In the genomic region with DNA sequence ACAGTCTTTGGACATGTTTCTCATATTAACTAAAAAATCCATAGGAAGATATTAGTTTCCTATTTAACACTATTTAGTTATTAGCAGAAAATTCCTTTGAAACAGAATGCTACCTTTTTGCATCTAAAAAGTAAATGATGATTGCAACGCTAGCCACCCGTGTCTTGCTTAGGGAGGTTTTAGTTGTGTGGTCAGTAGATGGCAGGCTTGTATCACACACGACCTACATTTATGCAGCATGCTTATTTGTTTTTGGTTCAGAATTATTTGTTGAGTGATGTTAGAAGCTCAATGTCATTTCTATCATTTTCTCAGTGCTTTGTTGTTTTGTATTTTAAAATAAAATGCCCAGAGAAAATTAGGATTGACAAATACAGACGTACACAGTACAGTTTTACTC, we compare ENCODE assay signal across 10 mouse cellular contexts.
DNase-seq lines count a peak whose midpoint lies in the region; ATAC-seq lines count a peak whose summit lies in the region.
"Had no signal": no experiment of that assay in that cellular context is flagged by ENCODE, and none has a peak within 500 bp of the region (broad histone marks: within the 10 kb centered on the region; RNA-seq: fewer than 3 reads in every experiment).

No protein-coding gene starts in this region.

- H3K27ac ChIP-seq in forebrain, embryonic 14.5 days (ENCODE audit: low read depth, low read length) = no peak overlapping the region

- peak; percentile 67; the same call in 1 of the 2 replicates for ATAC-seq in forebrain, embryonic 14.5 days

- WGBS in forebrain, embryonic 14.5 days = 44% methylated on average over 4 of the region's 4 CpGs

- DNase-seq in heart, postnatal 4 days = peak; percentile 7
- no peak for DNase-seq in heart, adult 11 months
- peak; percentile 13 to 16 for DNase-seq in right cerebral cortex, adult 2 months (ENCODE audit: low spot score in 2 of 2)
- DNase-seq in right cerebral cortex, postnatal 36 days (ENCODE audit: low spot score in 2 of 2) = no peak
- peak; percentile 74 for DNase-seq in forebrain, embryonic 14.5 days (ENCODE audit: low spot score)
- DNase-seq in telencephalon, adult 2 months (ENCODE audit: low read depth, low spot score) = peak; percentile 10
- no peak for DNase-seq in testis, postnatal 14 days (ENCODE audit: low spot score)
- DNase-seq in kidney, adult 11 months = no peak
- DNase-seq: kidney, adult 9 months; lung, adult 2 months had no signal

- no peaks in the 10 kb centered on the region for H3K4me1 ChIP-seq in forebrain, embryonic 14.5 days (ENCODE audit: control insufficient read depth, insufficient read depth, low read length)

- no peaks in the 10 kb centered on the region for H3K27me3 ChIP-seq in forebrain, embryonic 14.5 days (replicated peaks; ENCODE audit: control insufficient read depth, insufficient read depth, low read length)

- H3K9me3 ChIP-seq in forebrain, embryonic 14.5 days (replicated peaks; ENCODE audit: control insufficient read depth, low read length) = no peaks in the 10 kb centered on the region

- H3K4me2 ChIP-seq in forebrain, embryonic 14.5 days (ENCODE audit: low read length) = no peak overlapping the region

- H3K4me3 ChIP-seq in forebrain, embryonic 14.5 days (ENCODE audit: low read depth, low read length) = no peak overlapping the region

- H3K36me3 ChIP-seq in forebrain, embryonic 14.5 days (ENCODE audit: control insufficient read depth, insufficient read depth, low read length) = no peaks in the 10 kb centered on the region

- H3K9ac ChIP-seq in forebrain, embryonic 14.5 days (ENCODE audit: low read length) = no peak overlapping the region

Comparison
In these comparisons a context has a peak if more than half of its experiments do, and no peak if none do; other contexts are left out.
1. DNase-seq: peak in heart, postnatal 4 days (single experiment), right cerebral cortex, adult 2 months (2 of 2), forebrain, embryonic 14.5 days (single experiment) and telencephalon, adult 2 months (single experiment); none in heart, adult 11 months (single experiment), right cerebral cortex, postnatal 36 days (0 of 2), testis, postnatal 14 days (single experiment) and kidney, adult 11 months (single experiment).